Mouse (Mus musculus): ENCODE measurements around the gene Kcna10. TPM values are rescaled to one million over a fixed set of nuclear protein-coding genes. Genes with fewer than 3 reads are reported as not detected.

Kcna10 gene
- total and polyA plus RNA-seq, 3 experiments: not detected

DNA sequence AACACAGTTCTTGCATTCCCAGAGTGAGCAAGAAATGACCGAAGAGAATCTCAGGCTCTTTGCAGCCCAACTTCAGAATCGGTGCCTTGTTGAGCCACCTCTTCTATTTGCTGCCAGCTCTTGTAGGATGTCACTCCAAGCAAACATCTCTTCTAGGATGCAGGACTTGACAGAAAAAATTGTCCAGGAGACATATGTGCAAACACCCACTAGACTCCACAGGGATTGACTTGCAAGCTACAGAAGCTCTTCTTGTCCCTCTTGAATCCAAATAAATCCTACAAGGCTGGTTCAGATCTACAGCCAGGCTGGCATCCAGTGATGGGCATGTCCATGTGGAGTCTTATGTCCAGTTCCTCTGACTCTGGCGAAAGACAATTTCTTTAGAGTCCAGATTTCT, 21.6 kb downstream of the Kcna10 start:
- Histone ChIP-seq H3K9ac (ENCODE audit: control insufficient read depth, low read depth, low read length, poor library complexity, severe bottlenecking) (no peak overlapping the region), H3K27me3 (ENCODE audit: control insufficient read depth in 1 of 2, insufficient read depth in 2 of 2, low read length in 2 of 2) (no peaks in the 10 kb centered on the region), H3K36me3 (ENCODE audit: control insufficient read depth in 1 of 2, insufficient read depth in 2 of 2, low read length in 2 of 2) (no peaks in the 10 kb centered on the region), H3K27ac (ENCODE audit: control insufficient read depth, low read depth, low read length) (no peak overlapping the region), H3K4me3 (ENCODE audit: control insufficient read depth in 1 of 2, insufficient read depth in 1 of 2, low read depth in 2 of 2, low read length in 2 of 2) (no peak overlapping the region), H3K4me1 (ENCODE audit: control insufficient read depth in 1 of 2, insufficient read depth in 2 of 2, low read length in 2 of 2) (no peaks in the 10 kb centered on the region), H3K9me3 (replicated peaks; ENCODE audit: insufficient read depth, low read length) (no peaks in the 10 kb centered on the region), H3K79me2 (ENCODE audit: control insufficient read depth, insufficient read depth, low read length, poor library complexity) (no peaks in the 10 kb centered on the region)
- no peak for DNase-seq (ENCODE audit: low read depth, low spot score)
- TF ChIP-seq ZMIZ1 (IDR thresholded peaks at IDR 0.05; ENCODE audit: low read depth, low read length) (no peak), UBTF (IDR thresholded peaks at IDR 0.05; ENCODE audit: borderline replicate concordance, insufficient read depth, low read depth, low read length) (no peak), ELF1 (IDR thresholded peaks at IDR 0.05; ENCODE audit: low read depth, low read length) (no peak), BHLHE40 (IDR thresholded peaks at IDR 0.05; ENCODE audit: borderline replicate concordance, low read depth, low read length) (no peak), POLR2AphosphoS2 (IDR thresholded peaks at IDR 0.05; ENCODE audit: low read length) (no peak), E2F4 (IDR thresholded peaks at IDR 0.05; ENCODE audit: borderline replicate concordance, low read depth, low read length) (no peak), GATA1 (IDR thresholded peaks at IDR 0.05; ENCODE audit: low read depth, low read length) (no peak), TAL1 (IDR thresholded peaks at IDR 0.05; ENCODE audit: low read length) (no peak), POLR2A (IDR thresholded peaks at IDR 0.05; ENCODE audit: control insufficient read depth in 1 of 2, insufficient read depth in 1 of 2, low read depth in 1 of 2, low read length in 2 of 2, poor library complexity in 1 of 2) (no peak), USF1 (IDR thresholded peaks at IDR 0.05; ENCODE audit: low read depth, low read length) (no peak), ZKSCAN1 (IDR thresholded peaks at IDR 0.05; ENCODE audit: low read depth, low read length) (no peak), MAZ (IDR thresholded peaks at IDR 0.05; ENCODE audit: low read depth, low read length) (no peak), RCOR1 (IDR thresholded peaks at IDR 0.05; ENCODE audit: low read depth, low read length) (no peak)

DNA sequence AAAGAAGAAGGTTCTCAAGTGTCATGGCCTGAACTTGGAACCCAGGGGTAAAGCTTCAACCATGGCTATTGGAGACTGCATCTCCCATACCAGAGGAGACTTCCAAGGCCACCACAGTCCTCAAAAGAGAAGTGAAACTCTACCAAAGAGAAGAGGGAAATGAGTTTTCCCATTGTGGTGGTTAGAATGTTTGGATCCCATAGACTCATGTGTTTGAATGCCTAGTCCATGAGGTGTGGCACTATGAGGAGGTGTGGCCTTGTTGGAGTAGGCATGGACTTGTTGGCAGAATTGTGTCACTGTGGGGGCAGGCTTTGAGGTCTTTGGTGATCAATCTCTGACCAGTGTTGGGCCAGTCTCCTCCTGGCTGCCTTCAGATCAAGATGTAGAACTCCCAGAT, 22.3 kb downstream of the Kcna10 start:
- no peak for DNase-seq (ENCODE audit: low read depth, low spot score)
- no peaks in the 10 kb centered on the region for H3K27me3 ChIP-seq (ENCODE audit: control insufficient read depth in 1 of 2, insufficient read depth in 2 of 2, low read length in 2 of 2)
- H3K4me1 ChIP-seq (ENCODE audit: control insufficient read depth in 1 of 2, insufficient read depth in 2 of 2, low read length in 2 of 2): no peaks in the 10 kb centered on the region
- no peaks in the 10 kb centered on the region for H3K36me3 ChIP-seq (ENCODE audit: control insufficient read depth in 1 of 2, insufficient read depth in 2 of 2, low read length in 2 of 2)
- H3K9me3 ChIP-seq (replicated peaks; ENCODE audit: insufficient read depth, low read length): no peaks in the 10 kb centered on the region
- no peak for TF ChIP-seq MAFK (IDR thresholded peaks at IDR 0.05; ENCODE audit: borderline replicate concordance, low read depth, low read length)
- TF ChIP-seq USF2 (IDR thresholded peaks at IDR 0.05; ENCODE audit: borderline replicate concordance in 1 of 2, insufficient read depth in 1 of 2, low read depth in 1 of 2, low read length in 2 of 2): no peak
- TF ChIP-seq POLR2AphosphoS2 (IDR thresholded peaks at IDR 0.05; ENCODE audit: low read length): no peak
- TF ChIP-seq CHD2 (IDR thresholded peaks at IDR 0.05; ENCODE audit: low read length): no peak
- no peak for TF ChIP-seq ZMIZ1 (IDR thresholded peaks at IDR 0.05; ENCODE audit: low read depth, low read length)
- no peak for TF ChIP-seq SIN3A (IDR thresholded peaks at IDR 0.05; ENCODE audit: low read length)
- no peak for TF ChIP-seq ZKSCAN1 (IDR thresholded peaks at IDR 0.05; ENCODE audit: low read depth, low read length)
- no peak for TF ChIP-seq CHD1 (IDR thresholded peaks at IDR 0.05; ENCODE audit: low read depth, low read length)
- no peak for TF ChIP-seq RAD21 (IDR thresholded peaks at IDR 0.05; ENCODE audit: low read depth, low read length)
- TF ChIP-seq JUND (IDR thresholded peaks at IDR 0.05; ENCODE audit: low read depth, low read length): no peak
- no peak overlapping the region for H3K4me3 ChIP-seq (ENCODE audit: control insufficient read depth in 1 of 2, insufficient read depth in 1 of 2, low read depth in 2 of 2, low read length in 2 of 2)
- no peak overlapping the region for H3K9ac ChIP-seq (ENCODE audit: control insufficient read depth, low read depth, low read length, poor library complexity, severe bottlenecking)
- no peaks in the 10 kb centered on the region for H3K79me2 ChIP-seq (ENCODE audit: control insufficient read depth, insufficient read depth, low read length, poor library complexity)
- H3K27ac ChIP-seq (ENCODE audit: control insufficient read depth, low read depth, low read length): no peak overlapping the region
